Mouse (Mus musculus) bone marrow, adult 2 months (tissue): ENCODE measurements around the gene Tmem28. TPM values are rescaled to one million over a fixed set of nuclear protein-coding genes. Genes with fewer than 3 reads are reported as not detected.

Experiments used
- H3K27ac ChIP-seq: fragments of 200-500 bp; 2 replicates; pipeline ENCODE4 v1.5.1; 2012; ENCODE audit warnings: low read depth, mild to moderate bottlenecking, control low read depth, inconsistent platforms, low read length; ENCODE audit not compliant: control insufficient read depth, poor library complexity, insufficient read depth
- H3K4me1 ChIP-seq: fragments of 200-500 bp; 2 replicates; pipeline ENCODE4 v1.6.1; 2011; ENCODE audit warnings: low read length; ENCODE audit not compliant: control insufficient read depth, insufficient read depth
- H3K4me3 ChIP-seq: fragments of 200-500 bp; replicated peaks from 2 replicates; pipeline ENCODE3; 2011; ENCODE audit warnings: mild to moderate bottlenecking, low read depth, low read length, control low read depth; ENCODE audit not compliant: control insufficient read depth
- CTCF ChIP-seq: fragments of 200-500 bp; IDR thresholded peaks from 2 replicates; pipeline ENCODE4 v1.5.1; 2011; ENCODE audit warnings: low read length, control low read depth; ENCODE audit not compliant: control insufficient read depth, insufficient read depth
- POLR2A ChIP-seq: fragments of 200-500 bp; IDR thresholded peaks from 2 replicates; pipeline ENCODE4 v1.6.1; 2011; ENCODE audit warnings: low read depth, mild to moderate bottlenecking, control low read depth, low read length, borderline replicate concordance; ENCODE audit not compliant: control insufficient read depth
- WGBS: fragments of 180-500 bp; shearing (Covaris S2); methylation state at CpG from one replicate; pipeline ENCODE4 v1.1.7; 2018; 5-methylcytosine and 5-hydroxymethylcytosine counted together
- polyA plus RNA-seq: library from polyadenylated mRNA; stranded (reverse); fragments of >200 nt; gene quantifications from 2 replicates; pipeline ENCODE4 v1.2.4, GENCODE M21; 2011; ENCODE audit warnings: low replicate concordance; ENCODE audit not compliant: missing spikeins, insufficient read depth, insufficient read length

The Tmem28 gene
- not detected in 2 replicates for polyA plus RNA-seq

GRCm38 (mm10) chrX:99820790-99821395, at the start of gene Tmem28:
TSS of gene Tmem28 (plus strand) at chrX:99821021.
- no peak for TF ChIP-seq CTCF
- no peak for TF ChIP-seq POLR2A
- Histone ChIP-seq H3K27ac (no peak within 1 kb of the TSS), H3K4me3 (no peak within 1 kb of the TSS), H3K4me1 (no peaks in the 10 kb centered on the region)
- 32% methylated on average over 67 of the region's 82 CpGs for WGBS

- TF ChIP-seq POLR2A: no peak
- no peak for TF ChIP-seq CTCF
- 51% methylated on average over 4 of the region's 4 CpGs for WGBS
- Histone ChIP-seq H3K4me1 (no peaks in the 10 kb centered on the region), H3K27ac (no peak overlapping the region), H3K4me3 (no peak overlapping the region)
Measured at GRCm38 (mm10) chrX:99780308-99780707, 40.5 kb upstream of the Tmem28 start.

GRCm38 (mm10) chrX:99808375-99808774, 12.4 kb upstream of the Tmem28 start:
- Histone ChIP-seq H3K4me1 (no peaks in the 10 kb centered on the region), H3K4me3 (no peak overlapping the region), H3K27ac (no peak overlapping the region)
- TF ChIP-seq POLR2A (no peak), CTCF (no peak)
- 32% methylated on average over 1 of the region's 1 CpGs for WGBS

DNA sequence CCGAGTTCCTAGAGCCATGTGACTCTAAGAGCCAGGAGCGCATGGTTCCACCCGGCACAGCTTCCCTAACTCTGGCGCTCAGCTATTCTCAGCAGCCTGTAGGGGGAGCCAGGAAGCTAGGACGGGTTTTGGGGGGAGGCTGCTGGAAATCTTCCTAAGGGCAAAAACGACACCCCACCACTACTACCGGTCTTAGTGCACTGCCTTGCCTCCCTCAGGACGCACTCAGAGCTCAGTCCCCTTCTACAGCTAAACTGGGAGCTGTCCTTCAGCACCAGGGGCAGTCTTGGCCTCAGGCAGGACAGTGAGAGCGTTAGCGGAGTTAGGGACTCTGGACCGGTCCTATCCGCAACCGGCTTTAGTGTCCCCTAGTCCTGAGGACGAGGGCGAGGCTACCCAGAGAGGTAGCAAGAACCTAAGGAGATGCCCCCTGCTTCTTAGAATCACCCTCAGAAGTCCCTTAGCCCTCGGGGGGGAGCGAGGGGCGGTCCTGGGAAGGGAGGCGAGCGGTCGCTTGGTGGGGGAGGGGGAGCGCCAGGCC, 1.4 kb upstream of the Tmem28 start:
- H3K4me3 ChIP-seq: no peak overlapping the region
- no peak for TF ChIP-seq POLR2A
- TF ChIP-seq CTCF: no peak
- 17% methylated on average over 21 of the region's 22 CpGs for WGBS

GRCm38 (mm10) chrX:99819936-99820789, 658 bp upstream of the Tmem28 start:
- Histone ChIP-seq H3K4me1 (no peaks in the 10 kb centered on the region), H3K4me3 (no peak overlapping the region), H3K27ac (no peak overlapping the region)
- no peak for TF ChIP-seq CTCF
- no peak for TF ChIP-seq POLR2A
- 26% methylated on average over 96 of the region's 105 CpGs for WGBS

More for the DNA sequence above, 1.4 kb upstream of the Tmem28 start:
- no peak overlapping the region for H3K27ac ChIP-seq
- H3K4me1 ChIP-seq: no peaks in the 10 kb centered on the region

DNA sequence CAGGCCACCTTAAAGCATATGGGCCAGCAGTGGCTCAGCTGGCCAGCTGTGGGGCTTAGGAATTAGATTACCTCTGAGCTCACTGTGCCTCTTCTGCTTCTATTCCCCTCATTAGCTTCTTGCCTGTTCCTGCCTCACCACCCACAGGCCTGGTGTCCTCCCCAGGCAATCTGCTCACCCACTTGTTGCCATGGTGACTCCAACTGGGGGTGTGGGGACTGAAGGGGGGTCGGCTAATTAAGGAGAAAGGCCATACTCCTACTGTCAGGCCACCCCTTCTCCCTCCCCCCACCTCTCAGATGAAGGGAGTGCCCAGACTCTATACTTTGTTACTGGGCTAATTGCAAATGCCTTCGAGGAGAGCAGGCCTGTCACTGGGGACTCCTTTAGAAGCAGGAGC, 21.3 kb downstream of the Tmem28 start:
- Histone ChIP-seq H3K4me1 (no peaks in the 10 kb centered on the region), H3K27ac (no peak overlapping the region), H3K4me3 (no peak overlapping the region)
- WGBS: 11% methylated on average over 2 of the region's 2 CpGs
- no peak for TF ChIP-seq CTCF
- TF ChIP-seq POLR2A: no peak

GRCm38 (mm10) chrX:99853261-99853741, 32.5 kb downstream of the Tmem28 start:
- 11% methylated on average over 35 of the region's 35 CpGs for WGBS
- H3K27ac ChIP-seq: no peak overlapping the region
- H3K4me3 ChIP-seq: no peak overlapping the region
- no peaks in the 10 kb centered on the region for H3K4me1 ChIP-seq
- TF ChIP-seq POLR2A (no peak), CTCF (peak; percentile 30; the same call in 1 of the 2 replicates)

DNA sequence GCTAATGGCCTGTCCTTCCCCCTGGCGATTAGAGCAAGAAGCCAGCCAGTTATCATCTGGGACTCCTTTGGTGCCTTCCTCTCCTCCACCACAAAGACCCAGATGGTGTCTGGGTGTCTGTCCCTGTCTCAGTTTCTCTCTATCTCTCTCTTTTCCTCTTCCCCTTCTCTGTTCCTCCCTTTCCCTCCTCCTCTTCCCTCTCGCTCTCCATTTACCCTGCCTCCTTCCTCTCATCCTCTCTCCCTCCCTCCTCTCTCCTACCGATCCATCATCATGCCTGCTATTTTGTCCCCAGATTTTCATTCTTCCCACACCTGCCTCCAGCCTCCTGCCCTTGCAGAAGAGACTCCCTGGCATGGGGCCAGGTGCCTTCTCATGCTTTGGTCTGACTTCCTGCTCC, 33.0 kb downstream of the Tmem28 start:
- 55% methylated on average over 3 of the region's 3 CpGs for WGBS
- H3K4me3 ChIP-seq: no peak overlapping the region
- TF ChIP-seq CTCF (no peak), POLR2A (no peak)
- H3K4me1 ChIP-seq: no peaks in the 10 kb centered on the region
- no peak overlapping the region for H3K27ac ChIP-seq
